Mouse (Mus musculus) hindbrain, embryonic 14.5 days (tissue): ENCODE measurements around the gene 1700123O20Rik. TPM values are rescaled to one million over a fixed set of nuclear protein-coding genes. Genes with fewer than 3 reads are reported as not detected.
A peak's percentile ranks its signal among the peaks of the same experiment; 100 is the strongest.

Experiments used
- ATAC-seq: fragments of 200-750 bp; cut with Nextera tagmentation; 2 replicates; pipeline ENCODE4 v1.8.0; 2017; ENCODE audit warnings: moderate number of reproducible peaks, mild to moderate bottlenecking, moderate TSS enrichment, moderate library complexity; ENCODE audit not compliant: low FRiP score
- DNase-seq: peaks from one replicate; pipeline ENCODE4 v3.0.0-alpha.2; 2015; ENCODE audit warnings: low spot score
- H3K27ac ChIP-seq: fragments of 300-500 bp; sonication (generic); 2 replicates; pipeline ENCODE4 v1.5.1; 2014; ENCODE audit warnings: mild to moderate bottlenecking, moderate library complexity
- H3K27me3 ChIP-seq: fragments of 300-500 bp; sonication (generic); 2 replicates; pipeline ENCODE4 v1.6.1; 2014; ENCODE audit warnings: mild to moderate bottlenecking, low read length, mixed read lengths; ENCODE audit not compliant: control insufficient read depth, insufficient read depth
- H3K36me3 ChIP-seq: fragments of 300-500 bp; sonication (generic); replicated peaks from 2 replicates; pipeline ENCODE4 v1.6.1; 2014; ENCODE audit not compliant: control insufficient read depth, insufficient read depth
- H3K4me1 ChIP-seq: fragments of 300-500 bp; sonication (generic); replicated peaks from 2 replicates; pipeline ENCODE4 v1.6.1; 2014; ENCODE audit warnings: antibody characterized with exemption, low read length, mixed read lengths; ENCODE audit not compliant: control insufficient read depth, insufficient read depth
- H3K4me2 ChIP-seq: fragments of 300-500 bp; sonication (generic); replicated peaks from 2 replicates; pipeline ENCODE4 v1.6.1; 2014; ENCODE audit warnings: mild to moderate bottlenecking, moderate library complexity
- H3K4me3 ChIP-seq: fragments of 300-500 bp; sonication (generic); replicated peaks from 2 replicates; pipeline ENCODE4 v1.5.1; 2014; ENCODE audit warnings: mild to moderate bottlenecking, low read length
- H3K9ac ChIP-seq: fragments of 300-500 bp; sonication (generic); 2 replicates; pipeline ENCODE4 v1.6.1; 2014
- H3K9me3 ChIP-seq: fragments of 300-500 bp; sonication (generic); 2 replicates; pipeline ENCODE4 v1.6.1; 2016; ENCODE audit warnings: low read length; ENCODE audit not compliant: control insufficient read depth
- WGBS: fragments of 180-500 bp; shearing (Covaris S2); extraction: QIAGEN DNeasy Blood & Tissue Kit; methylation state at CpG from one replicate; pipeline ENCODE4 v1.1.7; 2014; 5-methylcytosine and 5-hydroxymethylcytosine counted together
- polyA plus RNA-seq: library from polyadenylated mRNA; unstranded; fragments of >200 nt; fragmentation: Nextera tagmentation; extraction: Ambion mirVana; gene quantifications from 2 replicates; pipeline ENCODE4 v1.2.1, GENCODE M21; 2014

The 1700123O20Rik gene
- polyA plus RNA-seq, 1 experiment from 2014 or later, result 71.2 TPM

DNA sequence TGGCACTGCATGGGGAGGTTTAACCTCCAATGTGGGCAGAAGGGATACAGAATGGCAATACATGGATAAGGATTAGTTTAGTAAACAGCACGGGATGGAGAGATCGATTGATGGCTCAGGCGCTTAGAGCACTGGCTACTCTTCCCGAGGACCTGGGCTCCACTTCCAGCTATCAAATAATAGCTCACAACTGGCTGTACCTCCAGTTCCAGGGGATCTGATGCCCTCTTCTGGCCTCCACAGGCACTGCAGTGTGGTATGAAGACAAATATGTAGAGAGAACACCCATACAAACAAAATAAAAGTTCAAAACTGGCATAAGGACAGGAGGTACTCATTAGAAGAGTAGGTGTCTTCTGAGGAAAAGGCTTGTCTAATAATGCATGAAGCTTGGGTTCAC lies 16.6 kb upstream of the 1700123O20Rik start:
- no peak overlapping the region for H3K4me2 ChIP-seq
- no peak overlapping the region for H3K27ac ChIP-seq
- no peaks in the 10 kb centered on the region for H3K27me3 ChIP-seq
- no peak overlapping the region for H3K4me3 ChIP-seq
- no peak for DNase-seq
- ATAC-seq, result no peak
- H3K9ac ChIP-seq, result no peak overlapping the region
- WGBS, result 88% methylated on average over 4 of the region's 4 CpGs
- H3K36me3 ChIP-seq, result peaks cover 79% of the 10 kb centered on the region
- no peaks in the 10 kb centered on the region for H3K4me1 ChIP-seq
- no peaks in the 10 kb centered on the region for H3K9me3 ChIP-seq

DNA sequence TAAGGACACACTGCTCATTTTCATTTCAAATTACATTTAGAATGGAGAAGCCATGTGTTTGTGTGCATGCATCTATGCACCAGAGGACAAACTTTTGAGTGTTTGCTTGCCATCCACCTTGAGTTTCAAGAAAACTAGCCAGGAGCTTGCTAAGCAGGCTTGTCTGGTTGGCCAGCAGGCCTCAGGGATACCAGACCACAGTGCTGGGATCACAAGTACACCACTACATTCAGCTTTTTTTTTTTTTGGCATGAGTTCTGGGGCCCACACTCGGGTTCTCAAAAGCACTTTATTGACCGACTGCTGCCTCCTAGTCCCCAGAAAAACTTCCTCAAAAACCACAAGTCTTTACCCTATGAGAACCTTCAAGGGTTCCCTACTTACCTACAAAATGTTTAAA lies 11.7 kb upstream of the 1700123O20Rik start:
- H3K4me1 ChIP-seq, result no peaks in the 10 kb centered on the region
- ATAC-seq (no peak), DNase-seq (no peak)
- no peak overlapping the region for H3K4me2 ChIP-seq
- 89% methylated on average over 2 of the region's 2 CpGs for WGBS
- no peak overlapping the region for H3K27ac ChIP-seq
- H3K9me3 ChIP-seq, result no peaks in the 10 kb centered on the region
- H3K4me3 ChIP-seq, result no peak overlapping the region
- peaks cover 76% of the 10 kb centered on the region for H3K36me3 ChIP-seq
- no peaks in the 10 kb centered on the region for H3K27me3 ChIP-seq
- H3K9ac ChIP-seq, result no peak overlapping the region

DNA sequence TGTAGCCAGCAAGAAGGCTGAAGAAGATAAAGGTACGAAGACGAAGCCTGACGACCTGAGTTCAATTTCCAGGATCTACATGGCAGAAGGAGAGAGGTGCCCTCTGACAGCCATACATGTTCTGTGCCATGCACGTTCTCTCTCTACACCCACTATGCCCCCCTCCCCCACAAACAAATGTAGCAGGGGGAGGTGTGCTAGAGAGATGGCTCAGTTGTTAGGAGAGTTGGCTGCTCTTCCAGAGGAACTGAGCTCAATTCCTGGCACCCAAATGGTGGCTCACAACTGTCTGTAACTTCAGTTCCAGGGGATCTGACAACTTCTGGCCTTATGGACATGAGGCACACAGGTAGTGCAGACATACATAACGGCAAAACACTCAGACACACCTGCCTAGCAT lies 9.7 kb upstream of the 1700123O20Rik start:
- Histone ChIP-seq H3K9me3 (no peaks in the 10 kb centered on the region), H3K4me3 (no peak overlapping the region), H3K9ac (no peak overlapping the region), H3K27me3 (no peaks in the 10 kb centered on the region), H3K36me3 (peaks cover 87% of the 10 kb centered on the region), H3K4me2 (no peak overlapping the region), H3K4me1 (no peaks in the 10 kb centered on the region), H3K27ac (no peak overlapping the region)
- ATAC-seq (no peak), DNase-seq (no peak)
- WGBS, result 90% methylated on average over 5 of the region's 5 CpGs

DNA sequence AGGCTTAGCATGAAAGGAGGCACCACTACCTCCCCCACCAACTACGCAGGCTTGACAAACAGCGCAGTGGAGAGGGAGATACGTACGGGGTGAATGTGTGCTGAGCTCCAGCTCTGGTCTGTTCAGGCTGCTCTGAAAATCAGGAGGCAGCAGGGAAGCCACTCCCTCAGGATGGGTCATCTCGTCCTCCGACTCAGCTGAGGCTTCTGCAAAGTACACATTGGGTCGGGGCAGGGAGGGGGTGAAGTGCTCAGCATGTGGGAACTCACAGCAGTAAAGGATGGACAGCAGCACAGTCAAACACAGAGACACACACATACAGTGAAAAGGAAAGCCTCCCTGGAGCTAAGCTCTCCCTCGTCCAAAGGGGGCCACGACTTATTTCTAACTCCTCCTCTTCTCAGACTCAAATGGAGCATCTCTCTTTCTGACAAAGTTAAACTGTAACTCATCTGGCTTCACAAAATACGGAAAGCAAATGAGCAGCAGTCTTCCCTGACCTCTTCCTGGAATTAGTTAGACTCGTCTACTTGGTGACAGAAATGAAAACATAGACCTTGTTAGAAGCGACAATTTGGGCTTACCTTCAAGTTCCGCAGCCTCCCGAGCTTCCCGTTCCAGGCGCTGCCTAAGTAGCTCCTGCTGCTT lies 7.2 kb upstream of the 1700123O20Rik start:
- no peak overlapping the region for H3K4me2 ChIP-seq
- H3K9ac ChIP-seq, result no peak overlapping the region
- H3K36me3 ChIP-seq, result peaks cover 83% of the 10 kb centered on the region
- ATAC-seq (no peak), DNase-seq (no peak)
- no peak overlapping the region for H3K27ac ChIP-seq
- 85% methylated on average over 16 of the region's 16 CpGs for WGBS
- H3K4me1 ChIP-seq, result no peaks in the 10 kb centered on the region
- no peak overlapping the region for H3K4me3 ChIP-seq
- no peaks in the 10 kb centered on the region for H3K27me3 ChIP-seq
- H3K9me3 ChIP-seq, result no peaks in the 10 kb centered on the region

DNA sequence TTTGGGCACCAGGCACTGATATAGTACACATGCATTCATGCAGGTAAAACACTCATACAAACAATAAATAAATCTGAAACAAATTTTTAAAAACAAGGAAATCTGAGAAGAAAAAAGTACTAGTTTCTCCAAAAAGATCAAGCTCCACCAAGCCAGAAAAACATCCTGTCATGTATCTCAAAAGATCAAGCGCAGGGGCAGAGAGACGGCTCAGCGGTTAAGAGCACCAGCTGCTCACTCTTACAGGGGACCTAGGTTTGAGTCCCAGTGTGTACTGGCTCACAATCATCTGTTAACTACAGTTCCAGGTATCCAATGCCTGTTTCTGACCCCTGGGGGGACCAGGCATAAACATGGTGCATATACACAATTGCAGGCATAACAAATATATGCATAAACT lies 3.6 kb upstream of the 1700123O20Rik start:
- no peak overlapping the region for H3K9ac ChIP-seq
- ATAC-seq (no peak), DNase-seq (no peak)
- H3K4me2 ChIP-seq, result no peak overlapping the region
- H3K4me3 ChIP-seq, result no peak overlapping the region
- peaks cover 13% of the 10 kb centered on the region for H3K4me1 ChIP-seq
- no peaks in the 10 kb centered on the region for H3K9me3 ChIP-seq
- 90% methylated on average over 3 of the region's 3 CpGs for WGBS
- H3K36me3 ChIP-seq, result peaks cover 54% of the 10 kb centered on the region
- H3K27me3 ChIP-seq, result no peaks in the 10 kb centered on the region
- H3K27ac ChIP-seq, result no peak overlapping the region

DNA sequence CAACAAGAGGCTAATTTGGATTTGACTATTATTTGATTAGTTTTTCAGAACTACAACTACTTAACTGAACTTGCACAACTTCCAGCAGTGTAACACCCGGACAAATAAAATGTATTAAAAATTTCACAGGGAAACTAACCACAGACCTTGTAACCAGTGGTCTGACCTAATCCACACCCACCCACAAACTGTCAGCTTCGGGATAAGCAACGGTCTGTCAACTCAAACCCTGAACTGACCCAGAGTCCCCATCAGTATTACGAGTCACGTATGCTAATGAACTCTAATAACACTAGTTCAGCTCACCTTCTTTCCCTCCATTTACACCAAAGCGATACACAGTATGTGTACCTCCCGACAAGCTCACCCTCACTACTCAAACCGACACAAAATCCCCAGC lies 545 bp upstream of the 1700123O20Rik start:
- Histone ChIP-seq H3K9ac (peak overlapping the region; percentile 88), H3K4me1 (peaks cover 22% of the 10 kb centered on the region), H3K27ac (peak overlapping the region; percentile 97), H3K4me3 (peak overlapping the region; percentile 85), H3K36me3 (peaks cover 45% of the 10 kb centered on the region), H3K4me2 (peak overlapping the region; percentile 89), H3K27me3 (no peaks in the 10 kb centered on the region), H3K9me3 (no peaks in the 10 kb centered on the region)
- WGBS, result 15% methylated on average over 8 of the region's 8 CpGs
- ATAC-seq (no peak), DNase-seq (no peak)

DNA sequence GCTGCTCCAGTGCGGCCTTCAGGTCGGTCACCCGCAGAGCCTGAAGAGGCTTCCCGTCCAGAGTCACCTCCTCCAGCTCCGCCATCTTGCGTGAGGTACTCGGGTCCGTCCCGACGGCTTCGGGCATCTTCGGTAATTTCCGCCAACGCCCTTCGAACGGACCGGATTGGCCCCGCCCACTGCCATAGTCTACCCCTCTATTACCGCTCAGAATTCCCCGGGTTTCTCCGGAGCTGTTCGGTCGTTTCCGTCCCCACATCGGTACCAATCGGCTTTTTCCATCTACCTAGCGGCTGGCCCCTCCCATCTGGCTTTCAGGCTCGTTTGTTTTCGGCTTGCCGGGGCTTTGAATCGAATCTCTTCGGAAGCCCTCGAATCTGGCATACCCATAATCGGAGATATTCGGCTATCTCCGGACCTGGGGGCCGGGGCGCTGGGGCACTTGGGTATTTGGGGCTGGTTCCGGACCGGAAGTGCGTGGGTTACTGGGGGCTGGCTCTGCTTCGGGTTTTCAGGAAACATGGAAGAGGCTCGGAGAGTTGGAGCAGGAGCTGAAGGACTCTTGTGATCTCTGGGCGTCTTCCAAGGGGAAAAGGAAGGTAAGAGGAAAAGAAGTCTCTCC lies 617 bp downstream of the 1700123O20Rik start, which contains the start of gene Acin1:
Acin1 (minus strand) TSS at position 410 of the 622 bp plus-strand sequence.
- peaks cover 22% of the 10 kb centered on the region for H3K4me1 ChIP-seq
- H3K4me2 ChIP-seq, result peak within 1 kb of the TSS; percentile 89
- peaks cover 44% of the 10 kb centered on the region for H3K36me3 ChIP-seq
- peak within 1 kb of the TSS; percentile 97 for H3K27ac ChIP-seq
- H3K9ac ChIP-seq, result peak within 1 kb of the TSS; percentile 88
- no peaks in the 10 kb centered on the region for H3K9me3 ChIP-seq
- ATAC-seq, result peak; percentile 98
- WGBS, result under 1% methylated on average over 44 of the region's 44 CpGs
- H3K27me3 ChIP-seq, result no peaks in the 10 kb centered on the region
- DNase-seq, result peak; percentile 100
- H3K4me3 ChIP-seq, result peak within 1 kb of the TSS; percentile 85

DNA sequence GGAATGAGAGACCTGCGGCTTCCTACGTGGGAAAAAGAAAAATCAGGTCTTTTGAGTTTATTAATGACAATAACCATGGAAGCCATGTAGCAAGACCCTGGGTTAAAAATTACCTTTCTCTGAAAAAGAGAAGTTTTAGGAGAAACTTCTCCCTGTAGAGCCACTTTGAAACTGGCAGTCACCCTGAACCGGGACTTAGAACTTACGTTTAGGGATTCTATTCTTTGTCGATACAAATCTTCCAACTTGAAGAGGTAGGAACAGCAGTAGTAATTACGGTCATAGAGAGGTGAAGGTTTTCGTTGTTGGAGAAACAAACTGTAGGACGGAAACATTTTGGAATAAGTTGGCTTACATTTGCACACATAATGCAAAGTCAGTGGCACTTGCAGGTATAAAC lies 1.2 kb downstream of the 1700123O20Rik start:
- WGBS, result 10% methylated on average over 8 of the region's 8 CpGs
- Histone ChIP-seq H3K9me3 (no peaks in the 10 kb centered on the region), H3K4me1 (peaks cover 22% of the 10 kb centered on the region), H3K27me3 (no peaks in the 10 kb centered on the region), H3K36me3 (peaks cover 41% of the 10 kb centered on the region), H3K27ac (peak overlapping the region; percentile 40), H3K4me2 (peak overlapping the region; percentile 70), H3K9ac (peak overlapping the region; percentile 67), H3K4me3 (peak overlapping the region; percentile 85)
- DNase-seq, result no peak
- no peak for ATAC-seq

DNA sequence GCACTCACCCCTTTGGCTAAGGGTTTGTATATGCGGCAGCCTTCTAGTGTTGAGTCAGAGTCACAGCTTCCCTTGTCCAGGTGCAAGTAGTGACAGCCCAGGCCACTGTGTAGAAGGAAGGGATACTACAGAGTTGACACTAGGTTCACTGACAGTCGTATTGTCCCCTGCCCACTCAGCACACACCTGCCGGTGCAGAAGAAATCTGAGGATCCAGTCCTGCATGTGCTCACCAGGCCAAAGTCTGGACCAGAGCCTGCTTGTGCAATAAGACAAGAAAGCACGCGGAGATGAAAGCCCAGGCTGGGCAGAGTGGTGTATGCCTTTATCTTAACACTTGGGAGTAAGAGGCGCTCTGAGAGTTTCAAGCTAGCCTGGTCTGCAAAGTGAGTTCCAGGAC lies 9.0 kb downstream of the 1700123O20Rik start:
- no peak overlapping the region for H3K4me3 ChIP-seq
- ATAC-seq (no peak), DNase-seq (no peak)
- H3K27ac ChIP-seq, result no peak overlapping the region
- H3K4me1 ChIP-seq, result no peaks in the 10 kb centered on the region
- H3K9ac ChIP-seq, result no peak overlapping the region
- no peaks in the 10 kb centered on the region for H3K9me3 ChIP-seq
- H3K36me3 ChIP-seq, result peaks cover 26% of the 10 kb centered on the region
- no peak overlapping the region for H3K4me2 ChIP-seq
- no peaks in the 10 kb centered on the region for H3K27me3 ChIP-seq
- 88% methylated on average over 6 of the region's 6 CpGs for WGBS
